Mouse (Mus musculus): ENCODE measurements around the gene F2rl3. TPM values are rescaled to one million over a fixed set of nuclear protein-coding genes. Genes with fewer than 3 reads are reported as not detected.

F2rl3 gene
- polyA plus RNA-seq, 1 experiment from 2014 or later = 3.3 TPM

DNA sequence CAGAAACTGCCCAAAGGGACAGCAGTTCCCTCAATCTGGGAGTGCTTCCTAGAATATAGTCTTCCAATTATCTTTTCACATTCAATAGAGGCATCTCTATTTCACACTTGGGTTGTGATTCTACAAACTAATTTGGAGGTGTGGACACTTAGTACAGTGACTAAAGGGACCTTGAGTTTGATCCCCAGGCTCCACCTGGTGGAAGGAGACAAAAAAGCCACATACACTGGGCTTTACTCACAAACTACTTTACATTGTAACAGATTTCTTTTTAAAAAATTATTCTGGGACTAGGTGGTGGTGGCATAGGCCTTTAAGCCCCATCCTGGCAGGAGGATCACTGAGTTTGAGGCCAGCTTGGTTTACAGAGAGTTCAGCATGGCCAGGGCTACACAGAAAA, 3.4 kb upstream of the F2rl3 start:
- Histone ChIP-seq H3K27me3 (ENCODE audit: insufficient read depth, low read length) (no peaks in the 10 kb centered on the region), H3K4me2 (ENCODE audit: low read depth, low read length) (no peak overlapping the region), H3K36me3 (replicated peaks; ENCODE audit: insufficient read depth, low read length) (peaks cover 29% of the 10 kb centered on the region), H3K9ac (replicated peaks) (no peak overlapping the region), H3K4me1 (ENCODE audit: insufficient read depth) (no peaks in the 10 kb centered on the region), H3K4me3 (ENCODE audit: low read depth, low read length) (no peak overlapping the region), H3K9me3 (ENCODE audit: low read length) (no peaks in the 10 kb centered on the region), H3K27ac (ENCODE audit: low read depth) (no peak overlapping the region)
- TF ChIP-seq EP300 (IDR thresholded peaks at IDR 0.05; ENCODE audit: low read depth) = no peak
- peak; percentile 13; the same call in 1 of the 2 replicates for TF ChIP-seq CTCF (IDR thresholded peaks at IDR 0.05; ENCODE audit: low read depth)
- no peak for DNase-seq
- no peak for ATAC-seq

DNA sequence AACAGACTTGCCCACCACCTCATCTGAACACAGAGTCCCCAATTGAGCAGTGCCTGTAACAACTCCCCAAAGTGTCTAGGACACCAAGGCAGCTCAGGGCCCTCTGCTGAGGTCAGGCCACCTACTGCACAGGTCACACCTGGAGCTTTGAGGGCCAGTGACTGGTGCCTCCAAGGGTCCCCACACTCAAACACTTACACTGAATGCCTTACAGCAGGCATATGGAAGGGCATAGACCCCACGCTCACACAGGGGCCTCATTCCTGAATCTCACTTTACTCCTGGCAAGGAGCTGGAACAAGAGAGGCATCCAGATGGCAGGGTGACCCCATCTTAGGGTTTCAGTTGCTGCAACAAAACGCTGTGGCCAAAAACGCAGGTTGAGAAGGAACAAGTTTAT, 1.5 kb upstream of the F2rl3 start:
- H3K9me3 ChIP-seq (ENCODE audit: low read length) = no peaks in the 10 kb centered on the region
- H3K4me1 ChIP-seq (ENCODE audit: insufficient read depth) = no peaks in the 10 kb centered on the region
- no peaks in the 10 kb centered on the region for H3K27me3 ChIP-seq (ENCODE audit: insufficient read depth, low read length)
- H3K4me3 ChIP-seq (ENCODE audit: low read depth, low read length) = no peak overlapping the region
- no peak overlapping the region for H3K4me2 ChIP-seq (ENCODE audit: low read depth, low read length)
- DNase-seq = peak; percentile 7
- no peak overlapping the region for H3K27ac ChIP-seq (ENCODE audit: low read depth)
- no peak for ATAC-seq
- H3K36me3 ChIP-seq (replicated peaks; ENCODE audit: insufficient read depth, low read length) = peaks cover 18% of the 10 kb centered on the region; the same call in 1 of the 2 replicates
- no peak overlapping the region for H3K9ac ChIP-seq (replicated peaks)
- TF ChIP-seq EP300 (IDR thresholded peaks at IDR 0.05; ENCODE audit: low read depth) = no peak
- TF ChIP-seq CTCF (IDR thresholded peaks at IDR 0.05; ENCODE audit: low read depth) = no peak
- 78% methylated on average over 3 of the region's 3 CpGs for WGBS (ENCODE audit: insufficient replicate concordance)

DNA sequence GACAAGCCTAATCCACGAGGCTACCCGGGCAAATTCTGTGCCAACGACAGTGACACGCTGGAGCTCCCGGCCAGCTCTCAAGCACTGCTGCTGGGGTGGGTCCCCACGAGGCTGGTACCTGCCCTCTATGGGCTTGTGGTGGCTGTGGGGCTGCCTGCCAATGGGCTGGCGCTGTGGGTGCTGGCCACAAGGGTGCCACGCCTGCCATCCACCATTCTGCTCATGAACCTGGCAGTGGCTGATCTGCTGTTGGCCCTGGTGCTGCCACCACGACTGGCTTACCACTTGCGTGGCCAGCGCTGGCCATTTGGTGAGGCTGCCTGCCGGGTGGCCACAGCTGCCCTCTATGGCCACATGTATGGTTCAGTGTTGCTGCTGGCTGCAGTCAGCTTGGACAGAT, 626 bp downstream of the F2rl3 start:
- TF ChIP-seq EP300 (IDR thresholded peaks at IDR 0.05; ENCODE audit: low read depth) = no peak
- TF ChIP-seq CTCF (IDR thresholded peaks at IDR 0.05; ENCODE audit: low read depth) = no peak
- H3K4me2 ChIP-seq (ENCODE audit: low read depth, low read length) = no peak overlapping the region
- 72% methylated on average over 12 of the region's 12 CpGs for WGBS (ENCODE audit: insufficient replicate concordance)
- H3K9ac ChIP-seq (replicated peaks) = no peak overlapping the region
- no peaks in the 10 kb centered on the region for H3K9me3 ChIP-seq (ENCODE audit: low read length)
- H3K4me1 ChIP-seq (ENCODE audit: insufficient read depth) = no peaks in the 10 kb centered on the region
- H3K27me3 ChIP-seq (ENCODE audit: insufficient read depth, low read length) = no peaks in the 10 kb centered on the region
- ATAC-seq (no peak), DNase-seq (no peak)
- H3K4me3 ChIP-seq (ENCODE audit: low read depth, low read length) = no peak overlapping the region
- no peak overlapping the region for H3K27ac ChIP-seq (ENCODE audit: low read depth)
- H3K36me3 ChIP-seq (replicated peaks; ENCODE audit: insufficient read depth, low read length) = peaks cover 10% of the 10 kb centered on the region; the same call in 1 of the 2 replicates

DNA sequence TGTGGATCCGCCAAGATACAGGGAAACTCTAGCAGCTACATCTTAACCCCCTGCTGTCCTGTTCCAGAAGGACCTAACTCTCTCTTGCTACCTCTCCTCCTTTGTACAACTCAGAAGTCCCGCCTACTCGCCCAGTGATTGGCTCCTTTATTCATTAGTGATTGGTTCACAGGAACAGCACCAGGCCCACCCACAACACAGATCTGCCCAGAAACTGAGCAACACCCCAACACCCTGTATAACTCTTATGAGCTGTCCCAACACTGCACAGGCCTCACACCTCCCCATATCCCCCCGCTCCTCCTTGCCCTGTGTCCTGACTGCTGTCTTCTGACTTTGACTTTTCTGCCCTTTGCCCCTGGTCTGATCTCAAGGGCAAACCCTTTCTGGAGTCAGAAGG, 4.0 kb downstream of the F2rl3 start:
- H3K4me1 ChIP-seq (ENCODE audit: insufficient read depth) = no peaks in the 10 kb centered on the region
- DNase-seq (no peak), ATAC-seq (no peak)
- H3K9ac ChIP-seq (replicated peaks) = no peak overlapping the region
- TF ChIP-seq EP300 (IDR thresholded peaks at IDR 0.05; ENCODE audit: low read depth) (no peak), CTCF (IDR thresholded peaks at IDR 0.05; ENCODE audit: low read depth) (no peak)
- H3K4me3 ChIP-seq (ENCODE audit: low read depth, low read length) = no peak overlapping the region
- no peaks in the 10 kb centered on the region for H3K9me3 ChIP-seq (ENCODE audit: low read length)
- H3K4me2 ChIP-seq (ENCODE audit: low read depth, low read length) = no peak overlapping the region
- H3K27me3 ChIP-seq (ENCODE audit: insufficient read depth, low read length) = no peaks in the 10 kb centered on the region
- 62% methylated on average over 4 of the region's 4 CpGs for WGBS (ENCODE audit: insufficient replicate concordance)
- no peaks in the 10 kb centered on the region for H3K36me3 ChIP-seq (replicated peaks; ENCODE audit: insufficient read depth, low read length)
- no peak overlapping the region for H3K27ac ChIP-seq (ENCODE audit: low read depth)

DNA sequence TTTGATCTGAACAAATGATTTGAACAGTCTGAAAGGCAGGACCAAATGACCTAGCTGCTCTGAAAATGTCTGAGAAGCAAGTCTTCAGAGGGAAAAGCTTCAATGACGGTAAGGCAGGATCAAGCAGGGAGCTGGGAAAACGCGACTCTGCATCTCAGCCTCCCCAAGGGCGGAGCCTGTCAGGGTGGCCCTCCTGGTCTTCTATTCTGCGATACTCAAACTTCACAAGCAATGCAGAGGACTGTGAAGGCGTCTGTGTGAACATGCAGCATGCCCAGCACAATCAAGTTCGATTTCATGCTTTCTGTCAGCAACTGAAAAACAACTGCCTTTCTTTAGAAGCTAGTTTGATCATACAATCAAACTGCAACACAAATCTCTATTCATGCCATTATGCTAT, 5.1 kb downstream of the F2rl3 start:
- no peak for ATAC-seq
- Histone ChIP-seq H3K27me3 (ENCODE audit: insufficient read depth, low read length) (no peaks in the 10 kb centered on the region), H3K9ac (replicated peaks) (no peak overlapping the region), H3K4me2 (ENCODE audit: low read depth, low read length) (no peak overlapping the region), H3K9me3 (ENCODE audit: low read length) (no peaks in the 10 kb centered on the region), H3K36me3 (replicated peaks; ENCODE audit: insufficient read depth, low read length) (no peaks in the 10 kb centered on the region), H3K4me1 (ENCODE audit: insufficient read depth) (no peaks in the 10 kb centered on the region), H3K27ac (ENCODE audit: low read depth) (no peak overlapping the region), H3K4me3 (ENCODE audit: low read depth, low read length) (no peak overlapping the region)
- TF ChIP-seq CTCF (IDR thresholded peaks at IDR 0.05; ENCODE audit: low read depth) (no peak), EP300 (IDR thresholded peaks at IDR 0.05; ENCODE audit: low read depth) (no peak)
- no peak for DNase-seq
- 64% methylated on average over 7 of the region's 7 CpGs for WGBS (ENCODE audit: insufficient replicate concordance)

DNA sequence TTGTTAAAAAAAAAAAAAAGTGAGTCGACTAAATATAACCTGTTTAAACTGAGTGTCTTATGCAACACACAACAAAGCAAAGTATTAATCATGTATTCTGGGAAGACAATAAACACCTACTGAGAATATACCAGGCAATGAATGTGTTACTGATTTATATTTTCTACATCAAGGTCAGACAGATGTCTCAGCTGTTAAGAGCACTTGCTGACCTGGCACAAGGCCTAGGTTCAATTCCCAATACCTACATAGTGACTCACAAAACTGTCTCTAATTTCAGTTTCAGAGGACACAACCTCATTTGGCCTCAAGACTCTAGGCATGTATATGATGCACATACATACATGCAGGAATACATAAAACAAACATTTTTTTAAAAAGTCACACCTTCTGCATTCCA, 16.1 kb downstream of the F2rl3 start:
- no peak overlapping the region for H3K9ac ChIP-seq (replicated peaks)
- H3K27ac ChIP-seq (ENCODE audit: low read depth) = no peak overlapping the region
- DNase-seq (no peak), ATAC-seq (no peak)
- H3K36me3 ChIP-seq (replicated peaks; ENCODE audit: insufficient read depth, low read length) = no peaks in the 10 kb centered on the region
- no peaks in the 10 kb centered on the region for H3K27me3 ChIP-seq (ENCODE audit: insufficient read depth, low read length)
- 79% methylated on average over 1 of the region's 1 CpGs for WGBS (ENCODE audit: insufficient replicate concordance)
- H3K4me3 ChIP-seq (ENCODE audit: low read depth, low read length) = no peak overlapping the region
- TF ChIP-seq EP300 (IDR thresholded peaks at IDR 0.05; ENCODE audit: low read depth) (no peak), CTCF (IDR thresholded peaks at IDR 0.05; ENCODE audit: low read depth) (no peak)
- H3K4me2 ChIP-seq (ENCODE audit: low read depth, low read length) = no peak overlapping the region
- H3K9me3 ChIP-seq (ENCODE audit: low read length) = peaks cover 3% of the 10 kb centered on the region; the same call in 1 of the 2 replicates
- no peaks in the 10 kb centered on the region for H3K4me1 ChIP-seq (ENCODE audit: insufficient read depth)

DNA sequence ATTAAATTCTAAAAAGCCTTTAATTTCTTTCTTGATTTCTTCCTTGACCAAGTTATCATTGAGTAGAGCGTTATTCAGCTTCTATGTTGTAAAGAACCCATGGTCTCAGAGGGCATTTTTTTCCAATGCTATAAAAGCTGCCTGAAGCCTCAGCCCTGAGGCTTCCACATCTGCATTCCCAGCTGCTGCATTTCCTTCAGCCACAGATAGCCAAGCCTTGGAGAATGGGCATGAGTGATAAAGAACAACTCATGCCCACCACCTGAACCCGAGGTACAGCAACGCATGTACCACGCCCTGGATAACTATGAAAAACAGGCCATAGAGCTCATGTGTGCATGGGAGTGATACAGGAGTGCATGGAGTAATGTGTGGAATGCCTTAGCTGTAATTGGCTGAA, 19.0 kb downstream of the F2rl3 start:
- Histone ChIP-seq H3K4me3 (ENCODE audit: low read depth, low read length) (no peak overlapping the region), H3K4me1 (ENCODE audit: insufficient read depth) (no peaks in the 10 kb centered on the region), H3K9ac (replicated peaks) (no peak overlapping the region), H3K4me2 (ENCODE audit: low read depth, low read length) (no peak overlapping the region), H3K36me3 (replicated peaks; ENCODE audit: insufficient read depth, low read length) (no peaks in the 10 kb centered on the region), H3K27ac (ENCODE audit: low read depth) (no peak overlapping the region), H3K27me3 (ENCODE audit: insufficient read depth, low read length) (no peaks in the 10 kb centered on the region), H3K9me3 (ENCODE audit: low read length) (peaks cover 3% of the 10 kb centered on the region; the same call in 1 of the 2 replicates)
- WGBS (ENCODE audit: insufficient replicate concordance) = 87% methylated on average over 4 of the region's 4 CpGs
- TF ChIP-seq CTCF (IDR thresholded peaks at IDR 0.05; ENCODE audit: low read depth) (no peak), EP300 (IDR thresholded peaks at IDR 0.05; ENCODE audit: low read depth) (no peak)
- DNase-seq (no peak), ATAC-seq (no peak)

Measured in liver, postnatal 0 days (tissue).